15 mouse cellular contexts compared by ENCODE assay signal in genomic region chr6:120932597-120932996, GRCm38 (mm10). TPM values are rescaled to one million over a fixed set of nuclear protein-coding genes. Genes with fewer than 3 reads are reported as not detected.
DNase-seq lines count a peak whose midpoint lies in the region; ATAC-seq and TF ChIP-seq lines count a peak whose summit lies in the region.
"Had no signal": no experiment of that assay in that cellular context is flagged by ENCODE, and none has a peak within 500 bp of the region (broad histone marks: within the 10 kb centered on the region; RNA-seq: fewer than 3 reads in every experiment).

No protein-coding gene starts in this region.

- no peaks in the 10 kb centered on the region for H3K27me3 ChIP-seq in liver, adult 2 months (ENCODE audit: control insufficient read depth, insufficient read depth, low read length)
- H3K27me3 ChIP-seq in forebrain, embryonic 14.5 days (replicated peaks; ENCODE audit: control insufficient read depth, insufficient read depth, low read length): no peaks in the 10 kb centered on the region
- H3K27me3 ChIP-seq: midbrain, embryonic 12.5 days had no signal

- H3K4me3 ChIP-seq in liver, adult 2 months (ENCODE audit: insufficient read depth, low read depth, low read length): no peak overlapping the region
- H3K4me3 ChIP-seq in forebrain, embryonic 14.5 days (ENCODE audit: low read depth, low read length): no peak overlapping the region
- H3K4me3 ChIP-seq: hindbrain, embryonic 10.5 days; midbrain, embryonic 12.5 days had no signal

- H3K9me3 ChIP-seq in forebrain, embryonic 14.5 days (replicated peaks; ENCODE audit: control insufficient read depth, low read length): no peaks in the 10 kb centered on the region
- H3K9me3 ChIP-seq: hindbrain, embryonic 10.5 days; midbrain, embryonic 12.5 days had no signal

- peak; percentile 65 for ATAC-seq in granulocyte monocyte progenitor cell, adult 5-6 weeks (replicated peaks; ENCODE audit: poor library complexity, severe bottlenecking)
- peak; percentile 77 for ATAC-seq in inflammation-experienced regulatory T-cells, adult 6 months
- ATAC-seq in forebrain, embryonic 14.5 days: no peak

- no peak overlapping the region for H3K4me2 ChIP-seq in forebrain, embryonic 14.5 days (ENCODE audit: low read length)
- H3K4me2 ChIP-seq: midbrain, embryonic 12.5 days had no signal

- no peak overlapping the region for H3K27ac ChIP-seq in liver, adult 2 months (replicated peaks; ENCODE audit: insufficient read depth, low read depth, low read length)
- no peak overlapping the region for H3K27ac ChIP-seq in forebrain, embryonic 14.5 days (ENCODE audit: low read depth, low read length)
- H3K27ac ChIP-seq: hindbrain, embryonic 10.5 days; liver, embryonic 14.5 days; midbrain, embryonic 12.5 days had no signal

- 51% methylated on average over 12 of the region's 12 CpGs for WGBS in liver, adult 2 months
- 96% methylated on average over 12 of the region's 12 CpGs for WGBS in forebrain, embryonic 14.5 days

- peak; percentile 55 for DNase-seq in liver, adult 2 months (ENCODE audit: extremely low read depth, low read depth, low spot score)
- DNase-seq in liver: no peak
- DNase-seq in thymus, postnatal 25 days: peak; percentile 84
- DNase-seq in urinary bladder, postnatal 36 days (ENCODE audit: low spot score in 2 of 2): no peak
- no peak for DNase-seq in adrenal gland, adult 8-10 months
- no peak for DNase-seq in forebrain, embryonic 14.5 days (ENCODE audit: low spot score)
- DNase-seq: adrenal gland, postnatal 10 days; cerebellum, adult 9-11 months; gastrocnemius, postnatal 36 days; lung, postnatal 14 days had no signal

- no peak overlapping the region for H3K9ac ChIP-seq in liver, adult 2 months (ENCODE audit: low read depth, low read length)
- no peak overlapping the region for H3K9ac ChIP-seq in forebrain, embryonic 14.5 days (ENCODE audit: low read length)
- H3K9ac ChIP-seq: liver, embryonic 14.5 days; midbrain, embryonic 12.5 days had no signal

- H3K4me1 ChIP-seq in liver, adult 2 months (ENCODE audit: control insufficient read depth, insufficient read depth, low read length): peaks cover 6% of the 10 kb centered on the region
- H3K4me1 ChIP-seq in forebrain, embryonic 14.5 days (ENCODE audit: control insufficient read depth, insufficient read depth, low read length): no peaks in the 10 kb centered on the region
- H3K4me1 ChIP-seq: midbrain, embryonic 12.5 days had no signal

- no peak for TF ChIP-seq POLR2A in liver, adult 2 months (IDR thresholded peaks at IDR 0.05; ENCODE audit: extremely low read depth, insufficient read depth, low read length)

- H3K79me2 ChIP-seq in liver, adult 2 months (ENCODE audit: control insufficient read depth, insufficient read depth, low read length): no peaks in the 10 kb centered on the region

- peaks cover 2% of the 10 kb centered on the region for H3K36me3 ChIP-seq in liver, adult 2 months (ENCODE audit: control insufficient read depth, insufficient read depth, low read length)
- H3K36me3 ChIP-seq in forebrain, embryonic 14.5 days (ENCODE audit: control insufficient read depth, insufficient read depth, low read length): peaks cover 26% of the 10 kb centered on the region; the same call in 1 of the 2 replicates

- no peak for TF ChIP-seq CTCF in liver, adult 2 months (IDR thresholded peaks at IDR 0.05; ENCODE audit: low read depth, low read length)

RNA-seq across cellular contexts. Expression of gene Bid, which starts 15.9 kb away (rescaled TPM):
- total RNA-seq in liver, adult 2 months (2014; rRNA removed): 13.9 and 16.8 TPM in 2 replicates
- polyA plus RNA-seq in liver, adult 2 months (2012; rRNA removed): 6.1 and 6.9 TPM in 2 replicates
- total RNA-seq in granulocyte monocyte progenitor cell, adult 5-6 weeks (2014; fragmentation: Nextera tagmentation): 90.9 and 98.7 TPM in 2 replicates
- 64.6 and 66.4 TPM in 2 replicates for total RNA-seq in granulocyte monocyte progenitor cell, adult 5-6 weeks (2017)
- polyA plus RNA-seq in inflammation-experienced regulatory T-cells, adult 6 months (2017; shearing (Covaris generic)): 10 to 100 TPM; 42.6 to 56.8 (median 45.7) TPM
- total RNA-seq in adrenal gland, adult 8-10 months (2022): 1 to 10 TPM; 3.9 to 9.2 (median 4.7) TPM
- 28.9 and 29.5 TPM in 2 replicates for polyA plus RNA-seq in forebrain, embryonic 14.5 days (2014; fragmentation: Nextera tagmentation; extraction: Ambion mirVana)

Comparison
In these comparisons a context has a peak if more than half of its experiments do, and no peak if none do; other contexts are left out.
1. DNase-seq: peak in liver, adult 2 months (single experiment) and thymus, postnatal 25 days (single experiment); none in liver (single experiment), urinary bladder, postnatal 36 days (0 of 2), adrenal gland, adult 8-10 months (single experiment) and forebrain, embryonic 14.5 days (single experiment).